Mouse (Mus musculus) embryonic facial prominence, embryonic 15.5 days (tissue): ENCODE measurements around the gene Lrriq3. TPM values are rescaled to one million over a fixed set of nuclear protein-coding genes. Genes with fewer than 3 reads are reported as not detected.

Experiments
- polyA plus RNA-seq: library from polyadenylated mRNA; unstranded; fragments of >200 nt; fragmentation: Nextera tagmentation; extraction: Ambion mirVana; gene quantifications from 2 replicates; pipeline ENCODE4 v1.2.1, GENCODE M21; 2015

The Lrriq3 gene
- polyA plus RNA-seq, 1 experiment from 2014 or later, result 1.2 TPM

Other genes with a start within 250 kb of the Lrriq3 start
- not detected in 2 replicates for gene Tnni3k, start 38.0 kb upstream of the Lrriq3 start, polyA plus RNA-seq
- 15.1 and 16.9 TPM in 2 replicates for gene Fpgt, start within 50 bp of the Lrriq3 start, polyA plus RNA-seq